Mouse (Mus musculus) large intestine, adult 2 months (tissue): Measurements from ENCODE around the gene Brd1. TPM values are rescaled to one million over a fixed set of nuclear protein-coding genes. Genes with fewer than 3 reads are reported as not detected.

Source experiments
- DNase-seq: peaks from one replicate; pipeline ENCODE4 v3.0.0-alpha.2; 2012; ENCODE audit warnings: low read depth, low spot score
- WGBS: fragments of 180-500 bp; shearing (Covaris S2); methylation state at CpG from one replicate; pipeline ENCODE4 v1.1.7; 2018; 5-methylcytosine and 5-hydroxymethylcytosine counted together
- polyA plus RNA-seq: library from polyadenylated mRNA; depleted of rRNA; stranded (reverse); fragments of >200 nt; gene quantifications from 2 replicates; pipeline ENCODE4 v1.2.3, GENCODE M21; 2012

Gene Brd1
- polyA plus RNA-seq, 1 experiment: 11.7 TPM

GRCm38 (mm10) chr15:88697586-88697985 is 36.4 kb downstream of the Brd1 start:
- 74% methylated on average over 5 of the region's 5 CpGs for WGBS

GRCm38 (mm10) chr15:88696055-88696454 is 38.0 kb downstream of the Brd1 start:
- 93% methylated on average over 7 of the region's 7 CpGs for WGBS
- no peak for DNase-seq

More at GRCm38 (mm10) chr15:88697586-88697985, 36.4 kb downstream of the Brd1 start:
- no peak for DNase-seq

GRCm38 (mm10) chr15:88694033-88694432 is 40.0 kb downstream of the Brd1 start:
- no peak for DNase-seq
- WGBS: 69% methylated on average over 5 of the region's 5 CpGs

- WGBS: 90% methylated on average over 9 of the region's 9 CpGs
- no peak for DNase-seq
These were observed 41.3 kb downstream of the Brd1 start for GRCm38 (mm10) chr15:88692720-88693119.

GRCm38 (mm10) chr15:88691129-88691528 is 42.9 kb downstream of the Brd1 start:
- DNase-seq: no peak
- 89% methylated on average over 12 of the region's 12 CpGs for WGBS

GRCm38 (mm10) chr15:88688120-88688519 is 45.9 kb downstream of the Brd1 start:
- 86% methylated on average over 10 of the region's 10 CpGs for WGBS
- no peak for DNase-seq

- 87% methylated on average over 5 of the region's 5 CpGs for whole genome bisulfite sequencing
- no peak for DNase-seq
These were observed 47.3 kb downstream of the Brd1 start for GRCm38 (mm10) chr15:88686725-88687124.

- DNase-seq: no peak
- 58% methylated on average over 6 of the region's 6 CpGs for WGBS
These were observed 50.0 kb downstream of the Brd1 start for GRCm38 (mm10) chr15:88684039-88684438.

GRCm38 (mm10) chr15:88680931-88681330 is 53.1 kb downstream of the Brd1 start:
- 70% methylated on average over 5 of the region's 5 CpGs for WGBS
- DNase-seq: no peak

GRCm38 (mm10) chr15:88677568-88677967 is 56.5 kb downstream of the Brd1 start:
- WGBS: 81% methylated on average over 5 of the region's 5 CpGs
- no peak for DNase-seq

GRCm38 (mm10) chr15:88675998-88676397 is 58.0 kb downstream of the Brd1 start:
- 80% methylated on average over 5 of the region's 5 CpGs for WGBS
- DNase-seq: no peak

GRCm38 (mm10) chr15:88668693-88669092 is 65.3 kb downstream of the Brd1 start:
- DNase-seq: no peak
- WGBS: 87% methylated on average over 2 of the region's 2 CpGs

- 75% methylated on average over 3 of the region's 3 CpGs for WGBS
- no peak for DNase-seq
These were observed 66.4 kb downstream of the Brd1 start for GRCm38 (mm10) chr15:88667653-88668052.

- no peak for DNase-seq
- 60% methylated on average over 4 of the region's 4 CpGs for WGBS
These were observed 68.2 kb downstream of the Brd1 start for GRCm38 (mm10) chr15:88665846-88666245.

- WGBS: 36% methylated on average over 11 of the region's 11 CpGs
- no peak for DNase-seq
These were observed 71.0 kb downstream of the Brd1 start for GRCm38 (mm10) chr15:88663041-88663440.

- 7% methylated on average over 22 of the region's 22 CpGs for WGBS
- DNase-seq: no peak
These were observed 71.8 kb downstream of the Brd1 start for GRCm38 (mm10) chr15:88662111-88662850.

GRCm38 (mm10) chr15:88661654-88662053 is 72.4 kb downstream of the Brd1 start:
- DNase-seq: no peak
- WGBS: 57% methylated on average over 3 of the region's 3 CpGs

GRCm38 (mm10) chr15:88652006-88652405 is 82.0 kb downstream of the Brd1 start:
- 53% methylated on average over 5 of the region's 5 CpGs for WGBS
- DNase-seq: no peak

GRCm38 (mm10) chr15:88651019-88651418 is 83.0 kb downstream of the Brd1 start:
- no peak for DNase-seq
- WGBS: 20% methylated on average over 13 of the region's 13 CpGs
